Mouse (Mus musculus) stomach, postnatal 0 days (tissue): ENCODE results near the gene Lrmda.

Source experiments
- CTCF ChIP-seq: IDR thresholded peaks from 2 replicates; pipeline ENCODE4 v1.5.1; 2016; ENCODE audit warnings: antibody characterized with exemption, low read depth, mild to moderate bottlenecking, moderate library complexity
- EP300 ChIP-seq: optimal IDR thresholded peaks from 2 replicates; pipeline ENCODE3; 2016; ENCODE audit warnings: antibody characterized with exemption

DNA sequence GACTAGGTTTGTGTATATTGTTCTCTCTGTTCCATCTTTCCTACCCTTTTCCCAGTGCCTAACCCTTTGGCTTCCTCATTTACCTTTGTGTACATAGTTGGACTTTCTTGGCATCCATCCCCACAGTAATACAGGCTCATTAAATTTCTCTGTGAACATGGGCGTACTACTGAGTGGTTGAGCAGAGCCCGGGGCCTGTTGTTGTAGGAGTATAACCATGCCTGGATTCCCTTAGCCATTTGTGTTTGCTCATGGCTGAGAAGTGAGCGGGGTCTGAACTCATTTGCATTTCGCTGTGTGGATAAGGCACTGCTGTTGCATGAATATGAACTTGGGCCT, 568.4 kb downstream of the Lrmda start:
- TF ChIP-seq CTCF (no peak), EP300 (no peak)
